Mouse (Mus musculus) heart, embryonic 12.5 days (tissue): Measurements from ENCODE around the gene Cpeb1. TPM values are rescaled to one million over a fixed set of nuclear protein-coding genes. Genes with fewer than 3 reads are reported as not detected.
A peak's percentile ranks its signal among the peaks of the same experiment; 100 is the strongest.

Experiments
- ATAC-seq: fragments of 200-750 bp; cut with Nextera tagmentation; 2 replicates; pipeline ENCODE4 v1.8.0; 2017; ENCODE audit warnings: moderate TSS enrichment, moderate library complexity; ENCODE audit not compliant: insufficient number of reproducible peaks, low FRiP score
- H3K27ac ChIP-seq: fragments of 300-500 bp; sonication (generic); 2 replicates; pipeline ENCODE4 v1.5.1; 2016; ENCODE audit warnings: mild to moderate bottlenecking, moderate library complexity; ENCODE audit not compliant: poor library complexity, severe bottlenecking
- H3K27me3 ChIP-seq: fragments of 300-500 bp; sonication (generic); replicated peaks from 2 replicates; pipeline ENCODE4 v1.6.1; 2016; ENCODE audit warnings: mild to moderate bottlenecking, moderate library complexity
- H3K36me3 ChIP-seq: fragments of 300-500 bp; sonication (generic); 2 replicates; pipeline ENCODE4 v1.6.1; 2016; ENCODE audit warnings: mild to moderate bottlenecking, moderate library complexity
- H3K4me1 ChIP-seq: fragments of 300-500 bp; sonication (generic); replicated peaks from 2 replicates; pipeline ENCODE4 v1.6.1; 2016; ENCODE audit warnings: mild to moderate bottlenecking
- H3K4me2 ChIP-seq: fragments of 300-500 bp; sonication (generic); 2 replicates; pipeline ENCODE4 v1.6.1; 2016; ENCODE audit warnings: mild to moderate bottlenecking, moderate library complexity
- H3K4me3 ChIP-seq: fragments of 300-500 bp; sonication (generic); 2 replicates; pipeline ENCODE4 v1.5.1; 2016; ENCODE audit warnings: mild to moderate bottlenecking
- H3K9ac ChIP-seq: fragments of 300-500 bp; sonication (generic); 2 replicates; pipeline ENCODE4 v1.6.1; 2016; ENCODE audit warnings: mild to moderate bottlenecking, moderate library complexity
- H3K9me3 ChIP-seq: fragments of 300-500 bp; sonication (generic); replicated peaks from 2 replicates; pipeline ENCODE4 v1.6.1; 2016; ENCODE audit warnings: mild to moderate bottlenecking, moderate library complexity
- WGBS: fragments of 180-500 bp; shearing (Covaris S2); methylation state at CpG from one replicate; pipeline ENCODE4 v1.1.7; 2016; 5-methylcytosine and 5-hydroxymethylcytosine counted together
- polyA plus RNA-seq: library from polyadenylated mRNA; unstranded; fragments of >200 nt; fragmentation: Nextera tagmentation; extraction: Ambion mirVana; gene quantifications from 2 replicates; pipeline ENCODE4 v1.2.1, GENCODE M21; 2016

Cpeb1 gene
- polyA plus RNA-seq, 1 experiment from 2014 or later: 3.2 TPM

DNA sequence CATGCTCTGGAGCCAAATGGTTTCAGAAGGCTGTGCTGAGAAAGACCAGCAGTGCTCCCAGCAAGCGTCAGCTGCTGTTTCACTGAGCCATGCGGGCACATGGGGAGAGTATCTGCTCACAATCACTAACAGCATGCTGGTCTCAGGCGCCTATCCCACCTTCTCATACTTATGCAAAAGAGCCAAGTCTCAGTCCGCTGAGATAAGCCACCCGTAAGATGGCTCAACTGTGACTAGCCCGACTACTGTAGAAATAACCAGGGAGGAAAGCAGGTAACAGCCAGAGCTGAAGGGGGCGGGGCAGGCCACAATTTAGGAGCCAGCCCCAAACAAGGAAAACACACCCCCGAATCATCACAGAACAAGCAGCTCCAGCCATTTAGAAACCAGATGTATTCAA, 111.9 kb downstream of the Cpeb1 start:
- Histone ChIP-seq H3K9ac (peak overlapping the region; percentile 100), H3K9me3 (no peaks in the 10 kb centered on the region), H3K4me1 (peaks cover 27% of the 10 kb centered on the region), H3K4me2 (peak overlapping the region; percentile 83), H3K4me3 (peak overlapping the region; percentile 98), H3K36me3 (peaks cover 55% of the 10 kb centered on the region), H3K27ac (no peak overlapping the region), H3K27me3 (peaks cover 8% of the 10 kb centered on the region)
- no peak for ATAC-seq
- WGBS: 19% methylated on average over 8 of the region's 8 CpGs

DNA sequence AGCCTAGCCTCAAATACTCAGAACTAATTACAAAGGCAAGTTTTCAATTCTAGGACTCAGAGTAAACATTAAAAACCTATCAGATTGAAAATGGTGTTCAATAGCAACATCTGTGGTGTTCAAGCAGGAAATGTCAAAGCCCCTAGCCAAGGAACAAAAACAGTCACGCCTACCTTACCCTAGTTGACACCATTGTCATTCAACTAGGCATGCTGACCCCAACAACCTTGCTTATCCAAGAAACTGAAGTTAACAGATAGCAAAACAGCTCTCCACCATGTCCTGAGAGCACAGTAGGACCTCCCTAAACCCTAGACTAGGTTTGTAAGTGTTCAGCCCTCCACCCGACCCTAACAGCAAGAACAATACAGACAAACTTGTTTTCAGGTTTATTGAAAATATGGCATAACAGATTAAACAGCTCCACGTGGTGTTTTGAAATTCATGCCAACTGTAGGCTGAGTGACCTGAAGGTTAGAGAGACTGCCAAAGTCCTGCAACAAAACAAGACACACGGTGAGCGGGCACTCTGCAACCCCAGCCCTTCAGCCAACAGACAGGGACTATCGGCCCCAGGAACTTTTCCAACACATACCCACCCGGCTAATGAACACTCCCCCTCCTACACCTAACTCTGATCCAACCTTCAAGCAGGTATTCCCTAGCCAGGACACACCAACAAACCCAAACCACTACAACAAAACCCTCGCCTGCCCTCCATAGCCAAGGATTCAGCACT, 112.7 kb downstream of the Cpeb1 start:
- 60% methylated on average over 8 of the region's 8 CpGs for WGBS
- ATAC-seq: no peak
- H3K9ac ChIP-seq: peak overlapping the region; percentile 100
- peaks cover 63% of the 10 kb centered on the region for H3K36me3 ChIP-seq
- peaks cover 4% of the 10 kb centered on the region; the same call in 1 of the 2 replicates for H3K27me3 ChIP-seq
- H3K4me2 ChIP-seq: peak overlapping the region; percentile 83
- no peaks in the 10 kb centered on the region for H3K9me3 ChIP-seq
- H3K4me3 ChIP-seq: peak overlapping the region; percentile 98
- peaks cover 27% of the 10 kb centered on the region for H3K4me1 ChIP-seq
- no peak overlapping the region for H3K27ac ChIP-seq

GRCm38 (mm10) chr7:81341563-81341962, 113.7 kb downstream of the Cpeb1 start:
- Histone ChIP-seq H3K4me2 (no peak overlapping the region), H3K9me3 (no peaks in the 10 kb centered on the region), H3K36me3 (peaks cover 70% of the 10 kb centered on the region), H3K4me3 (no peak overlapping the region), H3K27ac (no peak overlapping the region), H3K27me3 (0 out of 2 replicates have a peak, but pooled peaks cover under 1% of the 10 kb centered on the region), H3K9ac (no peak overlapping the region), H3K4me1 (peaks cover 28% of the 10 kb centered on the region)
- WGBS: 48% methylated on average over 3 of the region's 3 CpGs
- no peak for ATAC-seq

- no peak overlapping the region for H3K4me3 ChIP-seq
- H3K4me1 ChIP-seq: peaks cover 40% of the 10 kb centered on the region
- WGBS: 80% methylated on average over 4 of the region's 4 CpGs
- H3K36me3 ChIP-seq: peaks cover 74% of the 10 kb centered on the region
- no peak overlapping the region for H3K9ac ChIP-seq
- H3K4me2 ChIP-seq: no peak overlapping the region
- ATAC-seq: no peak
- H3K27me3 ChIP-seq: no peaks in the 10 kb centered on the region
- H3K9me3 ChIP-seq: no peaks in the 10 kb centered on the region
- H3K27ac ChIP-seq: no peak overlapping the region
Measured at GRCm38 (mm10) chr7:81339783-81340182, 115.5 kb downstream of the Cpeb1 start.

DNA sequence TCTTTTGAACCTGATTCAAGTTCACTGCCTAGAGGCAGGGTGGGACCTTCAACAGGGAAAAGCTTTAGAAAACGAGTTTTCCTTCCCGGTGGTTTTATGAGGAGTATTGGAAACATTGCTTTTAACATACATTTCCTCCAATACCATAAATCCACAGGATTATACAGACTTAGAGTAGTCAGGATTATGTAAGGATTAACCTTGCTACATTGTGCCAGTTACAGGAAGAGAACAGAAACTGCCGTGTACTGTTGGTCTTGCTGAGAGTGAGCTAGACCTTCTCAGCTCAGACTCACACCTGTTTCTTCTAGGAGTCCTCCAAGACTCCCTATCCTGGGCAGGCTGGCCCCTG, 116.8 kb downstream of the Cpeb1 start:
- no peaks in the 10 kb centered on the region for H3K27me3 ChIP-seq
- no peak overlapping the region for H3K27ac ChIP-seq
- no peak overlapping the region for H3K9ac ChIP-seq
- no peak overlapping the region for H3K4me2 ChIP-seq
- no peak for ATAC-seq
- whole genome bisulfite sequencing: 81% methylated on average over 3 of the region's 3 CpGs
- peaks cover 34% of the 10 kb centered on the region for H3K4me1 ChIP-seq
- no peak overlapping the region for H3K4me3 ChIP-seq
- peaks cover 71% of the 10 kb centered on the region for H3K36me3 ChIP-seq
- H3K9me3 ChIP-seq: no peaks in the 10 kb centered on the region

DNA sequence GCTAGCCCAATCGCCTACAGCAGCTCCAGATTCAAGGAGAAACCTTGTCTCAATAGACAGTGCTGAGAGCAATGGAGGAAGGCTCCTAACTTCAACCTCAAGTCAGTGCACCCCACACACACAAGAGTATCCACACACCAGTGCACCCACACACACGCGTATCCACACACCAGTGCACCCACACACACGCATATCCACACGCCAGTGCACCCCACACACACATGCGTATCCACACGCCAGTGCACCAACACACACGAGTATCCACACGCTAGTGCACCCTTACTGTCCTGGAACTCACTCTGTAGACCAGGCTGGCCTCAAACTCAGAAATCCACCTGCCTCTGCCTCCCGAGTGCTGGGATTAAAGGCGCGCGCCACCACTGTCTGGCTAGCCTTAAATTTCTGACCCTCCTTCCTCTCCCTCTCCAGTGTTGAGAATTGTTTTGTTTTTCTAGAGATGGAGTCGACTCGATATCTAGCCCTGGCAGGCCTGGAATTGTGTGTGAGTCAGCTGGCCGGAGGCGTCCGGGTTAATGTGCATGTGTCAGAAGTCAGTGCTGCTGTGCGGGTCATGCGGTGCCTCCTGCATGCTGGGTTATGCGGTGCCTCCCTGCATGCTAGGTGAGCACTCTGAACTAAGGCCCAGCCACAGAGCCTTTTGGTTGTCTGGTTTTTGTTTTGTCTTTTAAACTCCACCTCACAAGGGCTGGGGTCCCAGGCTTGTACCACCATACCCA, 117.3 kb downstream of the Cpeb1 start:
- 90% methylated on average over 21 of the region's 21 CpGs for WGBS
- Histone ChIP-seq H3K36me3 (peaks cover 71% of the 10 kb centered on the region), H3K27me3 (no peaks in the 10 kb centered on the region), H3K27ac (no peak overlapping the region), H3K4me3 (no peak overlapping the region), H3K9ac (no peak overlapping the region), H3K4me1 (peaks cover 28% of the 10 kb centered on the region), H3K9me3 (no peaks in the 10 kb centered on the region), H3K4me2 (no peak overlapping the region)
- no peak for ATAC-seq

DNA sequence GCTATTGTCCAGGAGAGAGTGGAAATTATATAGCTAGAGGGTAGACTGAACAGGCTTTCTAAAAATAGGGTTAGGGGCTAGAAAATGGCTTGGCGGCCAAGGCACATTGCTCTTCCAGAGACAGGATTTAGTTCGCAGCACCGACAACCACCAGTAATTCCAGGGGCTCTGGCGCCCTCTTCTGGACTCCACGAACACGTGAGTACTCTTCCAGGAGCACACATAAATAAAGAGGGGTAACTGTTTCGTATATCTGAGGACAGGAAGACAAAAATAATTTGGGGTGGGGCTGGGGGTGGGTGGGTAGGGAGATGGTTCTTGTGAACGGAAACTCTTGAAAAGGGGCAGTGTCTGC, 118.9 kb downstream of the Cpeb1 start:
- peaks cover 22% of the 10 kb centered on the region for H3K4me1 ChIP-seq
- no peak for ATAC-seq
- no peak overlapping the region for H3K4me2 ChIP-seq
- 44% methylated on average over 8 of the region's 8 CpGs for WGBS
- no peak overlapping the region for H3K9ac ChIP-seq
- no peaks in the 10 kb centered on the region for H3K27me3 ChIP-seq
- no peak overlapping the region for H3K27ac ChIP-seq
- no peaks in the 10 kb centered on the region for H3K9me3 ChIP-seq
- no peak overlapping the region for H3K4me3 ChIP-seq
- H3K36me3 ChIP-seq: peaks cover 68% of the 10 kb centered on the region

DNA sequence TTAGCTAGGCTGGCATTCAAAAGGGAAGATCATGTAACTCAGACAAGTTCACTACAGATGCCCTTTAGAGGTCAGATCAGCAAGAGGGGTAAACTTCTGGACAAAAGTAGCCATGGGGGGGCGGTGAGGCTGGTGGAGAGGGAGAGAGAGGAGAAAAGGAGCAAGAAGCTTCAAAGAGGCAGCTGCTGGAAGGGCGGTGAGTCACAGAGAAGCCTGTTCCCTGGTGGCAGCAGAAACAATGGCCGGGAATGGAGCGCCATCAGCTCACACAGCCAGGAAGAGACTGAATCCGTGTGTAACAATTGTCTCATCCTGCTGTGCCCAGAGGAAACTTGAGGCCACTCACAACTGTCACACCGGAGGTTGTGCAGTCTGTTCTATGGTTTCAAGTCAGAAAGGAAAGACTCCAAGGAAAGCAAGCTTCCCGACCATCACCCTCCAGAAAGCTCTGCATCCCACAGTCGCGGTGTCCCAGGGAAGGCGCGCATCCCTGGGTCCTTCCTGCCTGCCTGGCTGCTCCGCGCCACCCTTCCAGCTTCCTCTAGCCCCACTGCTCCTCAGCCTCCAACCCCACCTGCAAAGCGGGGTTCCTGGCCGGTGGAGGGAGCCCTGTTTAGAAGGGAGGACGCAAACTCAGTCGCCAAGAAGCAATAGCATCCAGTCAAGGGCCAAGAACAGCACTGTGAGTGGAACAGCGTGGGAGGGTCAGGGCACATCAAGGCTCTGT, 119.4 kb downstream of the Cpeb1 start:
- no peak overlapping the region for H3K9ac ChIP-seq
- H3K4me3 ChIP-seq: no peak overlapping the region
- 61% methylated on average over 18 of the region's 18 CpGs for WGBS
- peak overlapping the region; percentile 57 for H3K27ac ChIP-seq
- no peak overlapping the region for H3K4me2 ChIP-seq
- no peaks in the 10 kb centered on the region for H3K27me3 ChIP-seq
- ATAC-seq: peak; percentile 34; the same call in 1 of the 2 replicates
- H3K36me3 ChIP-seq: peaks cover 63% of the 10 kb centered on the region
- H3K4me1 ChIP-seq: peaks cover 22% of the 10 kb centered on the region
- no peaks in the 10 kb centered on the region for H3K9me3 ChIP-seq

DNA sequence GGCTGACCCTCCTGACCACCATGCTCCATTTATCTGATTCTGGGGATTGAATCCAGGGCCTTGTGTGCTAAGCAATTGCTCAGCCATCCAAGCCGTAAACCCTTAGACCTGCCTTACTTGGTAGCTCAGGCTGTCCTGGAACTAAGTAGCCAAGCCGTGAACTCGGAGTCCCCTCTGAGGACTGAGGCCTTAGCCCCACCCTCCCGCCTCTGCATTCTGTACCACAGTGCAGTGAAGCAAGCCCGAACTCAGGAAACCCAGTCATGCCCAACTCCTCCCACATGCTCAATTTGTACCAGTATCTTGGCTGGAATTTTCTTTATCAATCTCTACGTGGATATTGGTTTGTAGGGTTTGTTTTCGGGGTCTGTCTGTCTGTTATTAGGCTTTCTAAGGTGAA, 123.4 kb downstream of the Cpeb1 start:
- Histone ChIP-seq H3K27ac (no peak overlapping the region), H3K9me3 (no peaks in the 10 kb centered on the region), H3K4me2 (no peak overlapping the region), H3K27me3 (no peaks in the 10 kb centered on the region), H3K4me1 (peaks cover 30% of the 10 kb centered on the region), H3K4me3 (no peak overlapping the region), H3K9ac (no peak overlapping the region), H3K36me3 (peaks cover 49% of the 10 kb centered on the region)
- ATAC-seq: no peak
- WGBS: 74% methylated on average over 7 of the region's 7 CpGs

GRCm38 (mm10) chr7:81330767-81331166, 124.5 kb downstream of the Cpeb1 start:
- WGBS: 13% methylated on average over 3 of the region's 3 CpGs
- Histone ChIP-seq H3K4me3 (no peak overlapping the region), H3K4me1 (peaks cover 22% of the 10 kb centered on the region), H3K4me2 (no peak overlapping the region), H3K9me3 (no peaks in the 10 kb centered on the region), H3K27me3 (no peaks in the 10 kb centered on the region), H3K9ac (no peak overlapping the region), H3K27ac (0 out of 2 replicates have a peak overlapping the region, but pooled peaks have one; percentile 7), H3K36me3 (peaks cover 43% of the 10 kb centered on the region)
- peak; percentile 43; the same call in 1 of the 2 replicates for ATAC-seq

DNA sequence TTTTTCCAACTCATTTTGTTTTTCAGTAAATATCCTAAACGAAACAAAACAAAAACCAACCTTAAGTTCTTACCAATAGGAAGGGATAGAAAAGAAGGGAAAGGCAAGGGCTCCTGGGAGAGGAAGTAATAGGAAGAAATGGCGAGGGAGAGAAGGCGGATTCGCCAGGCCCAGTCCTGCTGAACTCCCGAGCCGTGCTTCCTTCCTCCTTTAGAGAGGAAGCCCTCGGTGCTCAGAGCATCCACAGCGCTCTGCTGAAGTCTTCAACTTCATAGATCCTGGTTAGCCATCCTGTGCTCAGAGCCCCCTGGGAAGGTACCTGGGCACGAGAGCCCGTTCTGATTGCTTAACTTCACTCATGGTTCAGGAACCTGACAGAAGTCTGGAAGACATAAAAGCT, 127.6 kb downstream of the Cpeb1 start:
- no peaks in the 10 kb centered on the region for H3K27me3 ChIP-seq
- peaks cover 33% of the 10 kb centered on the region for H3K36me3 ChIP-seq
- no peak overlapping the region for H3K4me3 ChIP-seq
- no peak for ATAC-seq
- H3K27ac ChIP-seq: no peak overlapping the region
- no peak overlapping the region for H3K9ac ChIP-seq
- H3K4me1 ChIP-seq: peaks cover 17% of the 10 kb centered on the region
- no peak overlapping the region for H3K4me2 ChIP-seq
- no peaks in the 10 kb centered on the region for H3K9me3 ChIP-seq
- 71% methylated on average over 10 of the region's 10 CpGs for WGBS
